Mouse (Mus musculus) gastrocnemius, adult 18-20 months (tissue): ENCODE data around the gene Mast2. TPM values are rescaled to one million over a fixed set of nuclear protein-coding genes. Genes with fewer than 3 reads are reported as not detected.

ENCODE experiments used
- total RNA-seq, 2 experiments: library from RNA; stranded (reverse); gene quantifications; 2 replicates each; pipeline ENCODE4 v1.2.3; 2021

Mast2 gene
- total RNA-seq, 2 experiments from 2014 or later, result 90.1 to 90.3 TPM

Other genes with a start within 250 kb of the Mast2 start
- 1 to 10 TPM; 5.2 to 6.3 TPM for gene Pik3r3, start 242.6 kb downstream of the Mast2 start, total RNA-seq
- 10 to 100 TPM; 19.0 to 20.8 TPM for gene Ipp, start 43.4 kb upstream of the Mast2 start, total RNA-seq
- gene Tmem69, start 91.8 kb upstream of the Mast2 start, total RNA-seq, result 10 to 100 TPM; 18.1 to 18.5 TPM
- gene Gpbp1l1, start 93.5 kb upstream of the Mast2 start, total RNA-seq, result 10 to 100 TPM; 38.7 to 40.9 TPM
- gene Ccdc17, start 132.5 kb upstream of the Mast2 start, total RNA-seq, result 1 to 10 TPM; 1.3 to 1.7 TPM
- gene Nasp, start 163.8 kb upstream of the Mast2 start, total RNA-seq, result 10 to 100 TPM in 1 of 2 experiments, 1 to 10 TPM in 1; 9.1 to 10.6 TPM
- 100 to 1,000 TPM; 182 to 198 TPM for gene Akr1a1, start 187.5 kb upstream of the Mast2 start, total RNA-seq
- gene Prdx1, start 221.4 kb upstream of the Mast2 start, total RNA-seq, result 100 to 1,000 TPM; 267 to 272 TPM
- 10 to 100 TPM; 33.3 to 34.9 TPM for gene Mmachc, start 244.2 kb upstream of the Mast2 start, total RNA-seq
- 1 to 10 TPM; 2.2 to 2.6 TPM for gene Ccdc163, start 244.3 kb upstream of the Mast2 start, total RNA-seq